Mouse (Mus musculus): ENCODE data around the gene Gpc6. TPM values are rescaled to one million over a fixed set of nuclear protein-coding genes. Genes with fewer than 3 reads are reported as not detected.

Gene Gpc6
- polyA plus RNA-seq, 1 experiment: 0.29 TPM

DNA sequence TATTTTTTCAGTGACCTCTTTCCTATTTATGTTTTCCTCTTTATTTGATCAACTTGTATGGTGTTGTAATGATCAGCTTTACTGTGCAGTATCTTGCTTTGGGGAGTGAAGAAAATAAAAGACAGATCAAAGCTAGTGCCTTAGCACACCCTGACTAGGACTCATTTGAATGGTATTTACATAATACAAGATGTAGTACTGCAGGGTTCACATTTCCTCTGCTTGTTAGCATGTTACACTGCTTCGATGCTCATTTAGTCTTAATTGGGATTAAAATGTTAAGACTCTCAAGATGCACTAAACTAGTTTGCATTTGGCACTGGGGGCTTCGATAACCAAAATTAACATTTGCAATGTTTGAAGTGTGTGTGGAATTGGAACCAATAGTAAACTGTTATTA is 803.6 kb downstream of the Gpc6 start:
- no peak overlapping the region for H3K4me3 ChIP-seq (ENCODE audit: insufficient read depth, low read length)
- H3K4me1 ChIP-seq (ENCODE audit: control insufficient read depth, insufficient read depth, low read length): no peaks in the 10 kb centered on the region
- H3K27ac ChIP-seq (ENCODE audit: insufficient read depth, low read depth, low read length): no peak overlapping the region
- TF ChIP-seq CTCF (IDR thresholded peaks at IDR 0.05; ENCODE audit: low read depth, low read length) (no peak), POLR2A (IDR thresholded peaks at IDR 0.05; ENCODE audit: borderline replicate concordance, low read depth, low read length) (no peak)

DNA sequence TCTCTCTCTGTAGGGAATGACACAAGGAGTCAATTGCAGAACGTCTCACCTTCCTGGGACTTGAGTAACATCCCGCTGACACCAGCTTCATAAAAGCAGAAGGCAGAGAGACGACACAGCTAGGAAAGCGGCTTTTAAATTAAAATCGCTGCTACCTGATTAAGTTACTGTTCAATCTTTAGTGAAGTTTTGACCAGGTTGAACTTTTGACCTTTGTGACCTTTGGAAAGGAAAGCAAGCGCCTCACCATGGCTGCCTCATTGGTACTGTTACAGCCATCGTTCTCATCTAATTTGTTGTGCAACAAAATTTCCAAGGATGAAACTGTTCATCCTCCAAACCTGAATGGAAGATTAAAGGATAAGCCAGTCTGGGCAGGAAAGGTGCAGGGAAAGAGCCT is 830.1 kb downstream of the Gpc6 start:
- H3K27ac ChIP-seq (ENCODE audit: insufficient read depth, low read depth, low read length): no peak overlapping the region
- no peaks in the 10 kb centered on the region for H3K4me1 ChIP-seq (ENCODE audit: control insufficient read depth, insufficient read depth, low read length)
- no peak overlapping the region for H3K4me3 ChIP-seq (ENCODE audit: insufficient read depth, low read length)
- TF ChIP-seq CTCF (IDR thresholded peaks at IDR 0.05; ENCODE audit: low read depth, low read length): no peak
- no peak for TF ChIP-seq POLR2A (IDR thresholded peaks at IDR 0.05; ENCODE audit: borderline replicate concordance, low read depth, low read length)

DNA sequence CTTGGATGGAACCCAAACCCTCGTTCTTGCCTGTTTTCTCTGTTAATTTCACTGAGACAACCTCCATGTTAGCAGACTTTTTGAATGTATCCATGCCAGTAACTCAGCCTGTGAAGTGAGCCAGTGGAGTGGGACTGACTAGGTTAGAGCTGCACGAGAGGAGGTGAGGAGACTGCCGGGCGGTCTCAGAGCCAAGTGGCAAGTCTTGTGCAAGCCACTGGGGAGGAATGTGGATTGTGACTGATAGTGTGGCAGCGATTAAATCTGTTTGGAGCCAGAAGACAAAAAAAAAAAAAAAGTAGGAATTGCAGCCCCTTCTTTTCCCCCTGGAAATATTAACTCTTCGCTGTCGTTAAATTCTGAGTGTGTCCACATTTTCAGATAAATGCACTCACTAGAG is 831.4 kb downstream of the Gpc6 start:
- Histone ChIP-seq H3K4me1 (ENCODE audit: control insufficient read depth, insufficient read depth, low read length) (peaks cover 6% of the 10 kb centered on the region), H3K4me3 (ENCODE audit: insufficient read depth, low read length) (no peak overlapping the region), H3K27ac (ENCODE audit: insufficient read depth, low read depth, low read length) (no peak overlapping the region)
- TF ChIP-seq POLR2A (IDR thresholded peaks at IDR 0.05; ENCODE audit: borderline replicate concordance, low read depth, low read length) (no peak), CTCF (IDR thresholded peaks at IDR 0.05; ENCODE audit: low read depth, low read length) (no peak)

DNA sequence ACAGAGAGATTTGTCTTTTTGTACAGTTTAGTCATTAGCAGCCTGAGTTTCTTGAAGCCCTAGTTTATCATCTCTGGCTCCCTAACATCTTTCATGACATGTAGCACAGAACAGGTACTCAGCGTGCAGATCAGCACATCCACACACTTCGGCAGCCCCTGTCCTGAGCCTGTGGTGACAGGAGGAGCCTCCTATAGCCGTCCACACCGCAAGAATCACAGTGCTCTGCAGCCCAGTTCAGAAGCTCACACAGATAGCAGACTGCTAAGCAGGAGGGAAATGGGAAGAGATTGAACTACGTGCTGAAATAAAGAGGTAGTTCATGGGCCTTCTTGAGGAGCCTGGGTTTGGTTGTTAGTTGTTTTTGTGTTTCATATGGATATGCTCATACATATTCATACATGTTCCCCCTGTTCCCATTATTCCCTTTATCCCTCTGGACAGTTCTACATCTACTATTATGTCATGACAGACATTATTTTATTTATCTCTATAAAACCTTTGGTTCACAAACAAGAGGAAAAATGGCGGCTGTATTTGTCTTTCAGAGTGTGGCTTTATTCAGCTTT is 832.8 kb downstream of the Gpc6 start:
- no peak overlapping the region for H3K27ac ChIP-seq (ENCODE audit: insufficient read depth, low read depth, low read length)

DNA sequence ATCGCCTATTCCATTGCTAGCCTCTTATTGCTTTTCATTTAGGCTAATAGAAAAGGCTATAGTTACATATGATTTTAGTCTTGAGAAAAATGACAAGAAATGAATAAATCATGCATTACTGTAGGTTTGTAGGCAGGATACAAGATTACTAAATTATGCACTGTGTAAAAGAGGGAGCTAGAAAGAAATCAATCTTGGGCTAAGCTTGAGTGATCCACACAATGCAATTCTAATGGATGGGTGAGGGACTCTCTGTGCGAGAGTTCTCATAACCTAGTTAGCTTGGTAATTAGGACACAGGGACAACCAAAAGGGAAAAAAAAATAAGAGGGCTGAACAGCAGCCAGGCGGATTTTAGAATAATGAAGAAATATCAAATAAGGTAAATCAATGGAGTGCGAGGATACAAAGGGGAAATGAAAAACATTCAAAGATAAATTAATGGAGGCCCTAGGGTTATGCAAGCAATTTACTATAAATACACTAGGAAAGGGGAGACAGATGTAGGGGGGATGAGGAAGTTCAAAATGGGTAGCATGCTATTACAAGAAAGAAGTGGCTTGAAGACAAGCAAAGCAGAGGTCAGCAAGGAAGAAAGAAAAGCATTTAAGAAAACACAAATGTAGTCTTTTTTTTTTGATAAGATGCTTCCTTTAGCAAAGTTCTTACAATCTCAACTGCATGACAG is 835.9 kb downstream of the Gpc6 start:
- Histone ChIP-seq H3K27ac (ENCODE audit: insufficient read depth, low read depth, low read length) (peak overlapping the region; percentile 38; the same call in 1 of the 2 replicates), H3K4me3 (ENCODE audit: insufficient read depth, low read length) (no peak overlapping the region), H3K4me1 (ENCODE audit: control insufficient read depth, insufficient read depth, low read length) (peaks cover 20% of the 10 kb centered on the region)
- TF ChIP-seq POLR2A (IDR thresholded peaks at IDR 0.05; ENCODE audit: borderline replicate concordance, low read depth, low read length) (no peak), CTCF (IDR thresholded peaks at IDR 0.05; ENCODE audit: low read depth, low read length) (no peak)

More for the DNA sequence above, 832.8 kb downstream of the Gpc6 start:
- no peak overlapping the region for H3K4me3 ChIP-seq (ENCODE audit: insufficient read depth, low read length)
- H3K4me1 ChIP-seq (ENCODE audit: control insufficient read depth, insufficient read depth, low read length): peaks cover 17% of the 10 kb centered on the region
- TF ChIP-seq CTCF (IDR thresholded peaks at IDR 0.05; ENCODE audit: low read depth, low read length): no peak
- TF ChIP-seq POLR2A (IDR thresholded peaks at IDR 0.05; ENCODE audit: borderline replicate concordance, low read depth, low read length): no peak

DNA sequence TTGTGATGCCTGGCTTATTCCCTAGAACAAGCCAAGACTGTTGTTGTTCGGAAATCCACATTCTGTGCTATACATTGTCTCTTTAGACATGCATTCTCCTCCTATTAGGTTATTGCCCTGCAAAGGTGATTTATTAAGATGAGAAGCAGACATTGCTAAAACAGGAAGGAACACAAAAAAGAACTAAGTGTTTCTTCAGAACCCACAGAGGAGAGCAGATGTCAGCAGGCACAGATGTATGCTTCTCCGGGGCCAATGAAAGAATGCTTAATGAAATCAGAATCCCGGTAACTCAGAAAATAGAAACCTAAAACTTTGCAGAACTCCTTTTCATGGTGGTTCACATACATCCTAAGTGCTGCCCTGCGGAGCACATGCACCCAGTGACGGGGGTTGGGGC is 837.8 kb downstream of the Gpc6 start:
- TF ChIP-seq POLR2A (IDR thresholded peaks at IDR 0.05; ENCODE audit: borderline replicate concordance, low read depth, low read length) (no peak), CTCF (IDR thresholded peaks at IDR 0.05; ENCODE audit: low read depth, low read length) (no peak)
- H3K27ac ChIP-seq (ENCODE audit: insufficient read depth, low read depth, low read length): no peak overlapping the region
- H3K4me3 ChIP-seq (ENCODE audit: insufficient read depth, low read length): no peak overlapping the region
- H3K4me1 ChIP-seq (ENCODE audit: control insufficient read depth, insufficient read depth, low read length): peaks cover 20% of the 10 kb centered on the region

DNA sequence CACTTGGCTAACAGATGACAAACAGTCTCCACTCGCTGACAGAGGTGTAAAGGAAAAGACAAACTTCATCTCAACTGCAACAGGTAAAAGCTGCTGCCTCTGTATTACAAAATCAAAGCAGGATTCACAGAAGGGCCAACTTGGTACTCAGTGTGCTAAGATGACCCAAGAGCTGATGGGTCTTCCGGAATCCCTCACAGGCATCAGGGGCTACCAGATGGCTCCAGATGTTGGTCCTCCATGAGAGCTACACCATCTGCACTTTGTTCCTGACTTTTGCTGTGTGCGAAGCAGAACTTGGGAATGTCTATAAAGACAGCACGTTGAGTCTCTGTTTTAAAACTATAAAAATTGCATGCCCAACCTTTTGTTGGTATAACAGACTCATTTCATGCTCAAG is 842.7 kb downstream of the Gpc6 start:
- Histone ChIP-seq H3K27ac (ENCODE audit: insufficient read depth, low read depth, low read length) (no peak overlapping the region), H3K4me3 (ENCODE audit: insufficient read depth, low read length) (no peak overlapping the region), H3K4me1 (ENCODE audit: control insufficient read depth, insufficient read depth, low read length) (peaks cover 3% of the 10 kb centered on the region)
- no peak for TF ChIP-seq POLR2A (IDR thresholded peaks at IDR 0.05; ENCODE audit: borderline replicate concordance, low read depth, low read length)
- TF ChIP-seq CTCF (IDR thresholded peaks at IDR 0.05; ENCODE audit: low read depth, low read length): no peak

DNA sequence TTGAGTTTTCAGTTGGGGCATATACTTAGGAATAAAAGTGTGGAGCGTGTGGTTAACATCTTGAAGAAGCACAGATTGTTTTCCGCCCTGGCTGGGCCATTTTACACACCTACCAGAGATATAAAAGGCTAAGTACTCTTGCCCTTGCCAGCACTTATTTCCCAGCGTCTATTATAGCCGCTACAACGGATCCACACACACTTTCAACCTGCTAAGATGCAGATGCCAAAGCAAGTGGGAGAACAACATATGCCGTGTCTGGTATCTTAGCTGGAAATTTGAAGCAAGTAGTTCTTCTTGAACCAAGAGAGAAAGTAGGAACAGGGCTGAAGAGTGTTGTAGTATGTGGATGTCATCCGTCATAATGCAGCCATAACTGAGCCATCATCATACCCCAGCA is 843.6 kb downstream of the Gpc6 start:
- TF ChIP-seq CTCF (IDR thresholded peaks at IDR 0.05; ENCODE audit: low read depth, low read length) (no peak), POLR2A (IDR thresholded peaks at IDR 0.05; ENCODE audit: borderline replicate concordance, low read depth, low read length) (no peak)
- Histone ChIP-seq H3K27ac (ENCODE audit: insufficient read depth, low read depth, low read length) (no peak overlapping the region), H3K4me1 (ENCODE audit: control insufficient read depth, insufficient read depth, low read length) (no peaks in the 10 kb centered on the region), H3K4me3 (ENCODE audit: insufficient read depth, low read length) (no peak overlapping the region)

DNA sequence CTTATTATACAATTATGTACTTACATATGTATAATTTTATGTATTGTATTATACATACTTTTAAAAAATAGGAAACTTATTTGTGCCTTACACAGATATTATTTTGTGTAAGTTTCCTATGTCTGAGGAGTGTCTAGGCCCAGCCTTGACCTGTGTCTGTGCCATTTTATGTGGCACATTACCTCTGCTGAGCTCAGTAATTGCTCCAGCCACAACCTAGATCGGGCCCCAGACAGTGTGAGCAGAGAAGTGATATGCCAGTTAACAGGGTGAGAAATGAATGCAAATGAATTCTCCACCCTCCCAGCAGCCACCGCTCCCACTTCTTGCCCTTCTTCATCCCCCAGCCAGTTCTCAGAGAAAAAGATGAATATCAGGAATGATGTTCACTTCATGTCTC is 848.3 kb downstream of the Gpc6 start:
- Histone ChIP-seq H3K4me1 (ENCODE audit: control insufficient read depth, insufficient read depth, low read length) (peaks cover 3% of the 10 kb centered on the region; the same call in 1 of the 2 replicates), H3K27ac (ENCODE audit: insufficient read depth, low read depth, low read length) (no peak overlapping the region), H3K4me3 (ENCODE audit: insufficient read depth, low read length) (no peak overlapping the region)
- no peak for TF ChIP-seq CTCF (IDR thresholded peaks at IDR 0.05; ENCODE audit: low read depth, low read length)
- TF ChIP-seq POLR2A (IDR thresholded peaks at IDR 0.05; ENCODE audit: borderline replicate concordance, low read depth, low read length): no peak

DNA sequence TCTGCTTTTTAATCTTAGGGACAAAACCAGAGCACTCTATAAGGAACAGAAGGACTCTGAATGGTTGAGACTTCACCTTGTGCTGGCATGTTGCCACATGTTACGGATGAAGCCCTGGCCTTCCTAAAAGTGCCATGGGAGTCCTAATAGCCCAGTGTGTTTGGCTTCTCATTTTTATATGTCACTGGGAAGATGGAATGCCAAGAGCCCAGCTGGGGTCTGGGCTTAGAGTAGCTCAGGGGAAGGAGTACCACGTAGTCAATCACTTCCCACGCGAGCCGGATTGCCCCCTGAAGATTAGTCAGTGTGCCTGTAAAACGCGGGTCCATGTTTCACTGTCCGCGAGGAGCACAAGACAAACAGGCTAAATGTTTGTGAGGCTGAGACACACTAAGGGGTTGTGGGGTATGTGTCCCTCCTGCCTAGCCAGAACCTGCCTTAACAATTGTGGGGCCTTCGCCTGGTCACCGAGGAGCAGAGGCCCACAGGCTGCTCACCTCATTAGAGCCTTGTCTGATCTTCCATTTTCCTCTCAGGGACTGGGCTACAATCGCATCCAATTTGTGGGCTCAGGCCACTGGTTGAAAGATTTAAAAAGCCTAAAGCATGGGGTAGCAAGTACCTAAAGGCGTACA is 852.9 kb downstream of the Gpc6 start:
- Histone ChIP-seq H3K4me1 (ENCODE audit: control insufficient read depth, insufficient read depth, low read length) (peaks cover 9% of the 10 kb centered on the region; the same call in 1 of the 2 replicates), H3K4me3 (ENCODE audit: insufficient read depth, low read length) (no peak overlapping the region), H3K27ac (ENCODE audit: insufficient read depth, low read depth, low read length) (no peak overlapping the region)
- no peak for TF ChIP-seq CTCF (IDR thresholded peaks at IDR 0.05; ENCODE audit: low read depth, low read length)
- no peak for TF ChIP-seq POLR2A (IDR thresholded peaks at IDR 0.05; ENCODE audit: borderline replicate concordance, low read depth, low read length)

Measured in bone marrow macrophage, adult 2 months (primary cell).